Mouse (Mus musculus): Measurements from ENCODE around the gene Sphk2. TPM values are rescaled to one million over a fixed set of nuclear protein-coding genes. Genes with fewer than 3 reads are reported as not detected.

The Sphk2 gene
- polyA plus RNA-seq, 1 experiment = 16.9 TPM

- no peaks in the 10 kb centered on the region for H3K79me3 ChIP-seq (ENCODE audit: low read depth)
These were observed 56.9 kb downstream of the Sphk2 start for GRCm38 (mm10) chr7:45660746-45661478.

More at GRCm38 (mm10) chr7:45660746-45661478, 56.9 kb downstream of the Sphk2 start:
- no peaks in the 10 kb centered on the region for H3K79me2 ChIP-seq (ENCODE audit: control insufficient read depth, insufficient read depth)
- no peak for TF ChIP-seq MYOD1 (IDR thresholded peaks at IDR 0.05; ENCODE audit: control insufficient read depth, insufficient read length, low read depth)
- no peak for TF ChIP-seq MAX (IDR thresholded peaks at IDR 0.05)
- no peak for TF ChIP-seq CTCF (IDR thresholded peaks at IDR 0.05; ENCODE audit: control insufficient read depth, insufficient read depth, insufficient read length)
- TF ChIP-seq MYOG (IDR thresholded peaks at IDR 0.05; ENCODE audit: control insufficient read depth, extremely low read depth, insufficient read length) = no peak
- TF ChIP-seq FOSL1 (IDR thresholded peaks at IDR 0.05; ENCODE audit: insufficient read depth, low read length, poor library complexity, severe bottlenecking) = no peak
- no peak for TF ChIP-seq CEBPB (IDR thresholded peaks at IDR 0.05; ENCODE audit: low read depth)
- H3K27me3 ChIP-seq (ENCODE audit: control insufficient read depth, insufficient read depth, insufficient read length) = no peaks in the 10 kb centered on the region
- H3K4me3 ChIP-seq (ENCODE audit: insufficient read depth, poor library complexity, severe bottlenecking) = no peak overlapping the region
- no peak overlapping the region for H3ac ChIP-seq (ENCODE audit: control insufficient read depth, insufficient read length, low read depth)
- H3K36me3 ChIP-seq (ENCODE audit: control insufficient read depth, insufficient read depth) = no peaks in the 10 kb centered on the region

Other genes with a start within 250 kb of the Sphk2 start
- not detected for gene Tulp2, start 236.1 kb downstream of the Sphk2 start, polyA plus RNA-seq (2012; fragmentation: generic; extraction: Trizol)
- not detected for gene Gm45808, start 231.2 kb downstream of the Sphk2 start, polyA plus RNA-seq (2012; fragmentation: generic; extraction: Trizol)
- 0.07 TPM for gene Dhdh, start 229.2 kb downstream of the Sphk2 start, polyA plus RNA-seq (2012; fragmentation: generic; extraction: Trizol)
- gene Nucb1, start 207.6 kb downstream of the Sphk2 start, polyA plus RNA-seq (2012; fragmentation: generic; extraction: Trizol) = 115 TPM
- 32.5 TPM for gene Ppp1r15a, start 191.7 kb downstream of the Sphk2 start, polyA plus RNA-seq (2012; fragmentation: generic; extraction: Trizol)
- 0.89 TPM for gene Plekha4, start 191.7 kb downstream of the Sphk2 start, polyA plus RNA-seq (2012; fragmentation: generic; extraction: Trizol)
- 1.7 TPM for gene Hsd17b14, start 163.1 kb downstream of the Sphk2 start, polyA plus RNA-seq (2012; fragmentation: generic; extraction: Trizol)
- gene Bcat2, start 147.8 kb downstream of the Sphk2 start, polyA plus RNA-seq (2012; fragmentation: generic; extraction: Trizol) = 26.5 TPM
- 0.97 TPM for gene Fgf21, start 102.5 kb downstream of the Sphk2 start, polyA plus RNA-seq (2012; fragmentation: generic; extraction: Trizol)
- 0.04 TPM for gene Fut1, start 100.7 kb downstream of the Sphk2 start, polyA plus RNA-seq (2012; fragmentation: generic; extraction: Trizol)
- not detected for gene Izumo1, start 96.2 kb downstream of the Sphk2 start, polyA plus RNA-seq (2012; fragmentation: generic; extraction: Trizol)
- gene Rasip1, start 90.5 kb downstream of the Sphk2 start, polyA plus RNA-seq (2012; fragmentation: generic; extraction: Trizol) = not detected
- 0.48 TPM for gene Mamstr, start 78.0 kb downstream of the Sphk2 start, polyA plus RNA-seq (2012; fragmentation: generic; extraction: Trizol)
- gene Fut2, start 51.6 kb downstream of the Sphk2 start, polyA plus RNA-seq (2012; fragmentation: generic; extraction: Trizol) = 0.01 TPM
- gene Ntn5, start 34.0 kb downstream of the Sphk2 start, polyA plus RNA-seq (2012; fragmentation: generic; extraction: Trizol) = 0.04 TPM
- 0.18 TPM for gene Sec1, start 23.6 kb downstream of the Sphk2 start, polyA plus RNA-seq (2012; fragmentation: generic; extraction: Trizol)
- gene Car11, start 18.2 kb downstream of the Sphk2 start, polyA plus RNA-seq (2012; fragmentation: generic; extraction: Trizol) = 0.44 TPM
- 5.6 TPM for gene Dbp, start 12.9 kb downstream of the Sphk2 start, polyA plus RNA-seq (2012; fragmentation: generic; extraction: Trizol)
- gene Rpl18, start 2.5 kb downstream of the Sphk2 start, polyA plus RNA-seq (2012; fragmentation: generic; extraction: Trizol) = 4,453 TPM
- gene Fam83e, start 3.2 kb upstream of the Sphk2 start, polyA plus RNA-seq (2012; fragmentation: generic; extraction: Trizol) = 0.48 TPM
- gene Spaca4, start 7.8 kb upstream of the Sphk2 start, polyA plus RNA-seq (2012; fragmentation: generic; extraction: Trizol) = 0.33 TPM
- 0.27 TPM for gene Lmtk3, start 65.7 kb upstream of the Sphk2 start, polyA plus RNA-seq (2012; fragmentation: generic; extraction: Trizol)
- gene Sult2b1, start 66.7 kb upstream of the Sphk2 start, polyA plus RNA-seq (2012; fragmentation: generic; extraction: Trizol) = 0.13 TPM
- 175 TPM for gene Cyth2, start 96.6 kb upstream of the Sphk2 start, polyA plus RNA-seq (2012; fragmentation: generic; extraction: Trizol)
- gene Kcnj14, start 106.8 kb upstream of the Sphk2 start, polyA plus RNA-seq (2012; fragmentation: generic; extraction: Trizol) = 0.22 TPM
- gene Grwd1, start 112.9 kb upstream of the Sphk2 start, polyA plus RNA-seq (2012; fragmentation: generic; extraction: Trizol) = 110 TPM
- 122 TPM for gene Kdelr1, start 154.8 kb upstream of the Sphk2 start, polyA plus RNA-seq (2012; fragmentation: generic; extraction: Trizol)
- 1.1 TPM for gene Grin2d, start 160.4 kb upstream of the Sphk2 start, polyA plus RNA-seq (2012; fragmentation: generic; extraction: Trizol)
- 0.15 TPM for gene Syngr4, start 178.7 kb upstream of the Sphk2 start, polyA plus RNA-seq (2012; fragmentation: generic; extraction: Trizol)
- gene Tmem143, start 178.9 kb upstream of the Sphk2 start, polyA plus RNA-seq (2012; fragmentation: generic; extraction: Trizol) = 21.9 TPM
- gene Emp3, start 203.4 kb upstream of the Sphk2 start, polyA plus RNA-seq (2012; fragmentation: generic; extraction: Trizol) = 705 TPM
- gene Ccdc114, start 206.1 kb upstream of the Sphk2 start, polyA plus RNA-seq (2012; fragmentation: generic; extraction: Trizol) = 2.6 TPM